Mouse (Mus musculus) C2C12 (cell line): ENCODE measurements around the gene S100a11.

ENCODE experiments used
- CTCF ChIP-seq: IDR thresholded peaks from one replicate; pipeline ENCODE4 v1.5.1; 2011; ENCODE audit not compliant: control insufficient read depth, insufficient read depth, insufficient read length
- FOSL1 ChIP-seq: IDR thresholded peaks from one replicate; pipeline ENCODE4 v1.8.0; 2011; ENCODE audit warnings: mild to moderate bottlenecking, low read length; ENCODE audit not compliant: poor library complexity, insufficient read depth, severe bottlenecking
- MAX ChIP-seq: IDR thresholded peaks from one replicate; pipeline ENCODE4 v1.6.1; 2011; ENCODE audit warnings: mild to moderate bottlenecking, control low read depth

GRCm38 (mm10) chr3:93568428-93569040, 48.2 kb downstream of the S100a11 start:
- TF ChIP-seq CTCF (no peak), FOSL1 (no peak), MAX (no peak)
